Mouse (Mus musculus): ENCODE results near the gene Rad54l.
A peak's percentile ranks its signal among the peaks of the same experiment; 100 is the strongest.

- TF ChIP-seq CTCF (IDR thresholded peaks at IDR 0.05; ENCODE audit: control insufficient read depth, insufficient read depth, low read length) (no peak), POLR2A (IDR thresholded peaks at IDR 0.05; ENCODE audit: borderline replicate concordance, control insufficient read depth, low read depth, low read length) (peak; percentile 54; the same call in 1 of the 2 replicates)
Observed at GRCm38 (mm10) chr4:116053399-116053961, 70.0 kb downstream of the Rad54l start, which contains the start of gene Nsun4.
